Mouse (Mus musculus) frontal cortex, postnatal 25 days (tissue): Measurements from ENCODE around the gene Bcor.

Experiments
- DNase-seq, 2 experiments: peaks; one replicate each; pipeline ENCODE4 v3.0.0; 2022; ENCODE audit warnings: low spot score in 2 of 2

Bcor gene

DNA sequence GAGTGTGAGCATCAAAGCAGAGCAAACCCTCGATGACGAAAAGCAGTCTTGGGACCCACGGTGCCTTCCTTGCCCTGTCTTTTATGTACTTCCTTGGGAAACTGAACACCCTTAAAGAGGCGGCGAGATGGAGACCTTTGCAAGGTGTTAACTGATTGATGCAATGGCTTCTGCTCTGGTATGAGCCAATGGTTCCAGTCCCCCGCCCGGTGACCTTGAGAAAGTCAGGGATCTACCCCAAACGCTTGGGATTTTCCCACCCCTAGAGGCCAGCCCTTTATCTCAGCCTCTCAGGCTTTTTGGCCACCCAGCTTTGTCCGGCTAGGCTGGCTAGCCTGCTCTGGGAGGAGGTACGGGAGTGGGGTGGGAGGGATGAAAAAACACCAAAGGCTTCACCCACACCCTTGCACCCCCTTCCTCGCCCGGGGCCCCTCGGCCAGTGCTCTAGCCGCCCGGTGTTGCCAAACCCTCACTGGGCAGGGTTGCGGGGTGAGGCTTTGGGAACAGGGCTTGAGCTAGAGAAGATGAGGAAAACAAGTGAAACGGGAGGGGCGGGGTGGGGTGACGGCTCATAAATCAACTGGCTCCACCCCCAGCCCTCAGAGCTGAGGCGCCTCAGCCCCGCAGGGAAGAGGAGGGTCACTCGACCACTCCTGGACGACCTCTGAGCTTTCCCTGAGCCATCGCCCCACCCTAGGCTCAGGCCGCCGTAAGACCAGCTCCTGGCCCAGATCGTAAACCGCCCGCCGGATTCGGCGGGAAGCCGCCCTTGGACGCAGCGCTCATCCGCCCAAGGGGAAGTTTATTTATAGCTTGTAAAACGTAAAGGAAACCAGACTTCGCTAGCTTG, 154.7 kb downstream of the Bcor start:
- DNase-seq = no peak

DNA sequence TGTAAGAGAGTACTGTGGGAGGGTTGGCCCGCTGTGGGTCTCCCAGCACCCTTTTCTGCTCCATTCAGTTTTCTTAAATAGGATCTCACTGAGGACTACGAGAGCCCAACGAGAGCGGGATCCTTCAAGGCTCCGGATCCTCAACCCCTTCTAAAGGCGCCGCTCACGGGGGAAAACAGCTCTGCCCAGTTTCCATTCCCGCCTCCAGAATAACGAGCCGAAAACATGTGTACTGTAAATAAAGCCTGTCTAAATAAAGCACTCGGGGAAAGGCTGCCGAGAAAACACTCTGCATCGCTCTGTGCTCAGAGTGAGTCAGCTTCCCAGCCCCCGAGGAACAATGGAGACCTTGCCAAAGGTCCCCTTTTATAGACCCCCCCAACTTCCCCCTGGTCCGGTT, 155.7 kb downstream of the Bcor start:
- DNase-seq = no peak

DNA sequence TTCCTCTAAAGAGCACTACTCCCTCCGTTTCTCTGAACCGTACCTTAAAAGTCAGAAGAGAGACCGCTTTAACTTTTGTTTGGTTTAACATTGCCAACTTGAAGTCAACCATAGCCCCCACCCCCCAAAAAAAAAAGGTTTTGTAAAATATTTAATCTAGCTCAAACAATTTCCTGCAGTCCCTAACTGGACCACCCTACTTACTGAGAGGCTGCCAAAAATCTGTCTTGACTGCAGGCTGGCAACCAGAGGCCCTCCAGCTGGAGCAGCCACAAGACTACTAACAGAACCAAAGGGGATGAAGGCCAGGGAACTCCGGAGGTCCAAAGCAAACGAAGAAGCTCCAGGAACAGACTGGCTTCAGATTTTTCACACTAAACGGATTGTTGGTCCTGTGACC, 156.2 kb downstream of the Bcor start:
- no peak for DNase-seq

DNA sequence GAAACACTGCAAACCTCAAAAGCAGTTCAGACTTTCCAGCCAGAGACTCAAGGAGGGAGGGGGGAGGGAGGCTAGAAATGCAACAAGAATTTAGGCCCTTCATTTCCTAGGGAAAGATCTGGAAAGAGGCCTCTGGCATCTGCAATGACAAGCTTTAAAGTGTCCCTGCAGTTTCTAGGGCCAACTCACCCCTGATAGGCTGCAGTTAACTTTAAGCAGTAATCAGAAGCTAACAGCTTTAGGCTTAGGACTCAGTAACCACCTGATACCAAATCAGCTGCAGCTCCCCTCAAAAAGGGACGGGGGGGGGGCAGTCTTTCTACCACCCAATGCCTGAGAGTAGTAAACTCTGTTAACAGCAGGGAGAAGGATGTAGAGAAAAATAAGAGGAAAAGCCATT, 156.6 kb downstream of the Bcor start:
- DNase-seq = no peak

DNA sequence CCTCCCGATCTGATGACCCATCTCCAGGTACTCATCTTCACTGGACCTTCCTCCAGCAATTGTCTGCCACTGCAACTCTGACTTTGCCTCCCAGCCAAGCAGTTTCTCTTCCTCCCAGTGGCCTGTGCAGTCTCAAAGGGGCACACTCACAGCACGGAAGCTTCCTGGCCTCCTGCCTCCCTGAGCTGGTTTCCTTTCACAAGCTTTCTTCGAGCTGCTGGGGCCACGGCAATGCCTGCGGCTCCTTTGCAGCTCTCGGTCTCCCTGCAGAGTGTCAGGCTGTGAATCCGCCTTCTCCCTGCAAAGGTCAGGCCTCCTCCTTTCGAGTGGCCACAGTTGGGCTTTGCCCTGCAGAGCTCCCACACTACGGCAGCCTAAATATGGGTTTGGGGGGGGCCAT, 157.0 kb downstream of the Bcor start:
- DNase-seq = no peak

DNA sequence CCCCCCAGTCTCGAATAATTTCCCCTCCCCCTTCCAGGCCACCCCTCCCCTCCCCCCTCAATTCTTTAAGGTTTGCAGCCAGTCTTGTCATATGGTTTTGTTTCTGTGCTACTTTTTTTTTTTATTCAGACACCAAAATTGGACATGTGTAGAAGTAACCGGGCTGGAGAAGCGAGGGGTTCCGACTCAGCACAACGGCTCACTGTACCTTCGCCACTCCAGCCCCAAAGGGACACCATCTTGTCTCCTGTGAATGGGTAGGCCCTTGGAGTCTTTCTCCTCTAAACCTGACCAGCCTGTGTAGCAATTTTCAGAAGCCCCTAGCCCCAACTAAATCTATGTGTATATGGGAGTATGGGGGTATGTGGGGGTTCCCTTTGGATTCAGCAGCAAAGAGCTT, 157.6 kb downstream of the Bcor start:
- no peak for DNase-seq

DNA sequence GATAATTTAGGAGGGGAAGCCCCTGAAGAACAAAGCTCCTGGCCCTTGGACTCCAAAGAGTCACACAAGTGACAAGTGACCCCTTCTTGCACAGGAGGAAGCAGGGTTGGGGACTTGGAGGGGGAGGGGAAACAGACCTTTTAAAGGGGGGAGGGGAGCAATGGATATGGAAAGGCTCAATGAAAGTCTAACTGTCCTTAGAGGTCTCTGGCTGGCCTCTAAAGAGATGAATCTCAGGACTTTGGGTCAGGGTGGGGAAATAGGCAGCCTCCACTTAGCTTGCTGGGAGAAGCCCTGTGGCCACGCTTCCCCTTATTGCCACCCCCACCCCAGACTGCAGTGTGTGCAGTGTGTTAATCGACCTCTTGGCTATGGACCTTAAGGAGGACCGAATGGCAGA, 158.2 kb downstream of the Bcor start:
- no peak for DNase-seq

DNA sequence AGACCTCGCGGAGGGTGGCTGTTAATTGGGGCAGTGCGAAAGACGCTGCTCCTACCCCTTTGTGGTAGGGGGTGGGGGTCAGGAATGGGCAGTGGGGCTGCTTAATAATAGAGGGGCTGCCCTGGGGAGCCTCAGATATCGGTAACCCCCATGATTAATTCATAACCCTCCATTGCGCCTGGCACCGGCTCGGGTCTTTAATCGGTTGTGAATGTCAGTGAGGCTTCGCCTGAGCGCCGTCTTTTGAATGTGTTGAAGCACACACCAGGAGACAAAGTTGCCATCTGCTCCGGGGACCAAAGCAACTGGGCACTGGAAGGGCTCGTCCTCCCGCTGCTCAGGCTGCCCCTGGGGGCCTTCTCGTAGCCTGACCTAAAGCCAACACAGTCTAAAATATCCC, 158.8 kb downstream of the Bcor start:
- no peak for DNase-seq

DNA sequence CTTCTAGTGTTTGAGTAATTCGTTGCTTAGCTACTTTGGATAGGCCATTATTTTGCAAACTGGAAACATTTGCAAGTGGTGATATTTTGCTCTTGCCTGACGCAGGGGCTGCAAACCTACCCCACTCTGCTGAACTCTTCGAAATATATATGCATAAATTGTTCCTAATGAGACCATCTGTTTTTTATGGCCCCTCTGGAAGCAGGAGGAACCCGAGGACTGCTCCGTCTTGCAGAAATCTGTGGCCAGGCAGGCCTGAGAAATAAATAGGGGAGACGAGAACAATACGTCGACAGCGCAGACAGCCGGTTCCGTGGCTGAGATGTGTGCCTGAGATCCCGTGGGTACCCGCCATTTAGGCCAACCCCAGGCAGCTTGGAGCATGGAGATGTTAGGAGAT, 159.5 kb downstream of the Bcor start:
- DNase-seq = no peak

DNA sequence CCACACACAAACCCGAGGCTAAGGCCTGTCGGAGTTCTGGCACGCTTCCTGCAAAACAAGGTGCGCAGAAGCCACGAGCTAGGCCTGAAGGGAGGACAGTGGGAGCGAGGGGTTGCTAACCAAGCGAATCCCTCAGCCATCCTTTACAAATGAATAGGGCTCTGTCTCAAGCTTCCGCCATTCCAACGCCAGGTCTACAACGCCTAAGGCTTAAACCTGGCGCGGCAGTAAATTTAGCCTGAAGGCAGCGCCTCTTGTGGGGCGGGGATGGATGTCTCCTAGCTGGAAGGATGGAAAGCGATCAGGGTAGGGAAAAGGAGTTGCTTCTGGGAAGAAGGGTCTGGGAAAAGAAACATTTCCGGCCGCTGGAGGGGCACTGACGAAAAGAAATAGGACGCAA, 160.2 kb downstream of the Bcor start:
- DNase-seq = no peak

DNA sequence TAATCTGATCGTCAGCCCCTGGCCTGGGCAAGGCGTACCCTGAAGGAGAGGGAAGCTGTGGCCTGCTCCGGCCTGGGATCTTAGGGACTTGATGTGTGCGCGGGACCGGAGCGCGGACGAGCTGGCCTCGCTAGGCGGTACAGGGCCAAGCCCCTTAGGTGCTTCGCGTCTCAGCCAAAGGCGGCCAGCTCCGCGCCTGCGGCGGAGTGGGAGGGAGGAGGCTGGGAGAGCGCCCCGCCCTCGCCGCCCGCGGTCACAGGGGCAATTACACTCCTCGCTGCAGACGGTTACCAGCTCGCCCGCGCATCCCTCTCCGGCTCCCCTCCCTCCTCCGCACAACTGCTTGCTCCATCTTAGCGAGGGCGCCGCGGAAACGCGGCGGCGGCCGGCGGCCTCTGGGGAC, 161.2 kb downstream of the Bcor start:
- DNase-seq = no peak

DNA sequence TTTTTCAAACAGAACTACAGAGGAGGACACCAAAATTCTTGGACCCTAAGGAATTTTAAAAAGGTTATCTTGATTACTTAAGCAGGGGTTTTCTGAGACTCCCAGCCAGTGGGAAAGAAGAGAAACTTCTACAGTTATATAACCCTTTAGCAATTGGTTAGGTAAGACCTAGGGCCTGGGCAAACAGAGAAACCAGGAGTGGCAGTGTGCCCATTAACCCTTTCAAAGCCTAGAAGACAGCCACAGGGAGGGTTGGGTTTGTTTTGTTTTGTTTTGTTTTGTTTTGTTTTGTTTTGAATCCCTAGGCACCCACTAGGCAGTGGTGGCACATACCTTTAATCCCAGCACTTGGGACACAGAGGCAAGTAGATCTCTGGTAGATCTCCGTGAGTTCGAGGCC, 163.3 kb downstream of the Bcor start:
- DNase-seq = no peak

DNA sequence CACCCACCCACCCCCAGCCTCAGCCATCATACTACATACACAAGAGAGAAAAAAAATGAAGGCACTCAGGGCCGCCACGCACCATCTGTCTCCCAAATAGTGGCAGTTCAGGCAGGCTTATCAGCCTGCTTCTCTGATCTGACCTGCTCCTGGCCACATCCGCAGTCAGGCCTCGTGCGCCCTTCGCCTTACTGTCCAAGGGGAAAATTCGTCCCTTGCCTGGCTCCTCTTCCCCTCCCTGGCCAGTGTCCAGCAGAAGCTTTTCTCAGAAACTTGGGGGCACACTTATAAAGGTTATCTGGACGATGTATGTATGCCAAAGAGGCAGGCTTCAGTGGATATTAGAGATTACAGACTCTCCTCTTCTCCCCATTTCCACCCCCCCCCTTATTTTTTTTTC, 163.7 kb downstream of the Bcor start:
- no peak for DNase-seq

DNA sequence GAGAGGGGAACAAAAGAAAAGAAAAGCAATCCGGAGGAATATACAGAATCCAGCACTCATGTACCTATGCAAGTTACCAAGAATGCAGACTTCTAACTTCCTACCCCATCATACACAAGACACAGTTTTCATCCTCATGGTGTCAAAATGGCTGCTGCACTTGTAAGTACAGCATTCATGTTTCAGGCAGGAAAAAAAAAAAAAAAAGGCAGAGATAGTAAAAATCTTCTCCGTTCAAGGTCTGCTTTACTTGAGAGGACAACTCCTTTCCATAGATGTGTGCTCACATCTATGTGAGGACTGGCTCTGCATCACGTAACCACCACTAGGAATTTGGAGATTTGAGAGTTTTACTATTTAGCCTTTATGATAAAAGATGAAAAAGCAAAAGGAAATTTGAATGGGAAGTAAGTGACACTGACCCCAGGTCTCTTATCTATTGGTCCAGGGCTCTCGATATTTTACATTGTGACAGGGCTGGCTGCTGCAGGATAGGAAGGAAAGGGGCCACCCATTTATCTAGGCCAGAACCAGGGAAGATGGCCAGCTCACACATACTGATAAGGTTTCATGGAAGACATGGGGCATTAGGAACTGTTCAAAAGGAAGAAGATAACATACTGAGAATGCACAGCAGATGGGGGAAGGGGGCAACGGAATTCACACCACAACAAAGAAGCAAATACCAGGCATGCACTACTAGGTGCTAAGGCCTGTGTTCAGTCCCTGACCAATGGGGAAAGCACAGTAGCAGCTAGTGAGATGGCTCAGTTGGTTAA, 166.3 kb downstream of the Bcor start:
- DNase-seq = no peak

DNA sequence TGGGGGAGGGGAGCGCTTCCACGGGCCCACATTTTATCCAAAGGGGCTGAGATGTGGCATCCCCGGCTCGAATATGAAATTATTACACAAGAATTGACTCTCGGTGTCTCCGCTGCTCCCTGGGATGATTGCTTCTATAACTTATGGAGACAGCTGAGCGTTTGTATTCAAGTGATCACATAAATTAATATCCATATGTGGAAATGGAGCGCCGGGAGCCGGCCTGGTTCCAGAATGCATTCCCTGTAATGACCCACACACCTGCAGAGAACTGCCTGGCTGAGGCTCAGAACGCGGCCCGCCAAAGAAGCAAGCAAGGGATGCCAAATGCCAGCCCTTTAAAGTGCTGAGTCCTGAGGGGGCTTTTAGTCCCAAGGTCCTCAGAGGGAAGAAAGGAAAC, 170.7 kb downstream of the Bcor start:
- DNase-seq = no peak

DNA sequence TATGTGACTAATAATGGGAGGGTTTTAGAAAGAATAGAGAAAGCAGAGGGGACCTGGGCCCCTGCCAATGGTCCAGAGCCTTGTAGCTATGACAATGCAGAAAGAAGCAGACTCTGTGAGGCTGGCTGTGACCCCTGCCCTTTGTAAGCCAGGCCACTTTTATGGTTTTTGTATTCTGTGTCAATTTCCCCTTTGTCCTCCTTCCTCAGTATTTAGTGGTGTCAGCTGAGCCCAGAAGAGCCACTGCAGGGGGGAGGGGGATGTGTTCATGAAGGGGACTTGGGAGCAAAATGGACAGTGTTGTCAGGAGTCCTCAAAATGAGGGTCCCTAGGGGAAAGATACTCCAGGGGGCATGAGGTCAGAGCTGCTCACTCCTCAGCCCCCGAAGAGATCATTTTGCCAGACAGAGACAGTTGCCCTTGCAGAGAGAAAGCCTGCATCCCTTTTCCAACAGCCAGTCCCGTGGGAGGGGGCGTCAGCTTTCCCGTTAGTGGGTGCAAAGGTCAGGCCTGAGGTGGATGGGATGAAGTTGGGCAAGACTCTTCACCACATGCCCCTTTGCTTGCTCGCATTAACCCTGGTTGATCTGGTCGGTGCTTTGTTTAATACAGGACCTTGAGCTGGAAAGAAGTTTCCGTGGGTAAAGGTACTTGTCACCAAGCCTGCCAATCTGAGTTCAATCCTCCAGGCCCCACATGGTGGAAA, 171.8 kb downstream of the Bcor start:
- no peak for DNase-seq

DNA sequence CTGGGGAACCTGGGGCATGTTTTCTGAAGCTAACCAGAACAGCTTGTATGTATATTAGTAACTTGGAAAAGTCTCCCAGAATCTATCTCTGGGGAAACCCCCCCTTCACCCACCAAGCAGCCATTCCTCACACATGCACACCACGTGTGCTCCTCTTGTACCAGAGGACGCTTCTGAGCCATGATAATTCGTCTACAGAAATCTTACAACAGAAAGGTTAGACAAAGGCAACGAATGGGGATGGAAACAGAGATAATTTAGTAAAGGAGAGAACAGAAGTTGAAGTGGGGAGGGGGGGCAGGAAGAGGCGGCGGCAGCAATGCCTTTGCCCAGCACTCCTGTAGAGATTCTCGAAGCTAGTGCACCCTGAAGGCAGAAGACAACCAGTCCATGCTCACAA, 172.6 kb downstream of the Bcor start:
- DNase-seq = no peak
